Mouse (Mus musculus) forebrain, postnatal 0 days (tissue): Measurements from ENCODE around the gene Sugt1. TPM values are rescaled to one million over a fixed set of nuclear protein-coding genes. Genes with fewer than 3 reads are reported as not detected.
A peak's percentile ranks its signal among the peaks of the same experiment; 100 is the strongest.

Experiments used
- ATAC-seq: fragments of 200-750 bp; cut with Nextera tagmentation; 2 replicates; pipeline ENCODE4 v1.8.0; 2017; ENCODE audit warnings: mild to moderate bottlenecking, moderate library complexity
- DNase-seq: peaks from one replicate; pipeline ENCODE4 v3.0.0-alpha.2; 2015
- H3K27ac ChIP-seq: fragments of 300-500 bp; sonication (generic); 2 replicates; pipeline ENCODE4 v1.5.1; 2014; ENCODE audit warnings: low read depth, mild to moderate bottlenecking, antibody characterized with exemption, low read length, moderate library complexity, mixed read lengths
- H3K27me3 ChIP-seq: fragments of 300-500 bp; sonication (generic); 2 replicates; pipeline ENCODE4 v1.6.1; 2014; ENCODE audit warnings: mild to moderate bottlenecking, low read length, mixed read lengths; ENCODE audit not compliant: insufficient read depth
- H3K36me3 ChIP-seq: fragments of 300-500 bp; sonication (generic); 2 replicates; pipeline ENCODE4 v1.6.1; 2014; ENCODE audit warnings: mild to moderate bottlenecking, moderate library complexity; ENCODE audit not compliant: insufficient read depth
- H3K4me1 ChIP-seq: fragments of 300-500 bp; sonication (generic); 2 replicates; pipeline ENCODE4 v1.6.1; 2014; ENCODE audit warnings: antibody characterized with exemption; ENCODE audit not compliant: insufficient read depth
- H3K4me2 ChIP-seq: fragments of 300-500 bp; sonication (generic); 2 replicates; pipeline ENCODE4 v1.6.1; 2014; ENCODE audit warnings: low read depth, mild to moderate bottlenecking, moderate library complexity
- H3K4me3 ChIP-seq: fragments of 300-500 bp; sonication (generic); 2 replicates; pipeline ENCODE4 v1.5.1; 2014; ENCODE audit warnings: low read depth, low read length, mixed read lengths
- H3K9ac ChIP-seq: fragments of 300-500 bp; sonication (generic); 2 replicates; pipeline ENCODE4 v1.6.1; 2014; ENCODE audit warnings: mild to moderate bottlenecking
- H3K9me3 ChIP-seq: fragments of 300-500 bp; sonication (generic); 2 replicates; pipeline ENCODE4 v1.6.1; 2016; ENCODE audit warnings: low read length
- CTCF ChIP-seq: sonication (generic); IDR thresholded peaks from 2 replicates; pipeline ENCODE4 v1.5.1; 2016; ENCODE audit warnings: antibody characterized with exemption, control low read depth, low read depth
- WGBS: fragments of 180-500 bp; shearing (Covaris S2); extraction: QIAGEN DNeasy Blood & Tissue Kit; methylation state at CpG from one replicate; pipeline ENCODE4 v1.1.7; 2014; 5-methylcytosine and 5-hydroxymethylcytosine counted together
- polyA plus RNA-seq: library from polyadenylated mRNA; unstranded; fragments of >200 nt; fragmentation: Nextera tagmentation; extraction: Ambion mirVana; gene quantifications from 2 replicates; pipeline ENCODE4 v1.2.1, GENCODE M21; 2015
- total RNA-seq: library from RNA; depleted of rRNA; stranded (reverse); fragments of >200 nt; gene quantifications from 2 replicates; pipeline ENCODE4 v1.2.3, GENCODE M21; 2014; rRNA removed

The Sugt1 gene
- total RNA-seq (41.5 and 50.9 TPM in 2 replicates), polyA plus RNA-seq (93.7 and 107 TPM in 2 replicates)

GRCm38 (mm10) chr14:79587139-79587851 is at the start of gene Sugt1:
Gene Sugt1, plus strand, starts transcription at chr14:79587691.
- peak within 1 kb of the TSS; percentile 98 for H3K27ac ChIP-seq
- no peak for TF ChIP-seq CTCF
- H3K27me3 ChIP-seq, result no peaks in the 10 kb centered on the region
- H3K9ac ChIP-seq, result peak within 1 kb of the TSS; percentile 72
- peak within 1 kb of the TSS; percentile 67 for H3K4me3 ChIP-seq
- peaks cover 13% of the 10 kb centered on the region for H3K4me1 ChIP-seq
- ATAC-seq, result peak; percentile 99
- H3K4me2 ChIP-seq, result peak within 1 kb of the TSS; percentile 59
- 0 out of 2 replicates have a peak, but pooled peaks cover 1% of the 10 kb centered on the region for H3K36me3 ChIP-seq
- DNase-seq, result peak; percentile 99
- no peaks in the 10 kb centered on the region for H3K9me3 ChIP-seq
- 2% methylated on average over 58 of the region's 60 CpGs for WGBS

- DNase-seq, result no peak
- H3K9me3 ChIP-seq, result no peaks in the 10 kb centered on the region
- no peak for ATAC-seq
- H3K4me2 ChIP-seq, result no peak overlapping the region
- no peaks in the 10 kb centered on the region for H3K36me3 ChIP-seq
- H3K4me3 ChIP-seq, result no peak overlapping the region
- no peak for TF ChIP-seq CTCF
- H3K9ac ChIP-seq, result no peak overlapping the region
- H3K27ac ChIP-seq, result no peak overlapping the region
- no peaks in the 10 kb centered on the region for H3K4me1 ChIP-seq
- H3K27me3 ChIP-seq, result no peaks in the 10 kb centered on the region
Measured at GRCm38 (mm10) chr14:79537921-79538320, 49.6 kb upstream of the Sugt1 start.

GRCm38 (mm10) chr14:79541606-79542005 is 45.9 kb upstream of the Sugt1 start:
- Histone ChIP-seq H3K4me2 (no peak overlapping the region), H3K9me3 (no peaks in the 10 kb centered on the region), H3K9ac (no peak overlapping the region), H3K27me3 (no peaks in the 10 kb centered on the region), H3K36me3 (no peaks in the 10 kb centered on the region), H3K4me1 (no peaks in the 10 kb centered on the region), H3K4me3 (no peak overlapping the region), H3K27ac (no peak overlapping the region)
- no peak for TF ChIP-seq CTCF
- ATAC-seq, result no peak
- DNase-seq, result no peak

- no peak overlapping the region for H3K9ac ChIP-seq
- no peak for ATAC-seq
- DNase-seq, result peak; percentile 2
- H3K27ac ChIP-seq, result no peak overlapping the region
- no peaks in the 10 kb centered on the region for H3K4me1 ChIP-seq
- H3K4me3 ChIP-seq, result no peak overlapping the region
- no peaks in the 10 kb centered on the region for H3K9me3 ChIP-seq
- no peak for TF ChIP-seq CTCF
- H3K4me2 ChIP-seq, result no peak overlapping the region
- no peaks in the 10 kb centered on the region for H3K27me3 ChIP-seq
- WGBS, result 79% methylated on average over 7 of the region's 7 CpGs
- no peaks in the 10 kb centered on the region for H3K36me3 ChIP-seq
Measured at GRCm38 (mm10) chr14:79549343-79549742, 38.1 kb upstream of the Sugt1 start.

GRCm38 (mm10) chr14:79551929-79552328 is 35.6 kb upstream of the Sugt1 start:
- no peak for DNase-seq
- H3K4me2 ChIP-seq, result no peak overlapping the region
- H3K36me3 ChIP-seq, result no peaks in the 10 kb centered on the region
- H3K9me3 ChIP-seq, result no peaks in the 10 kb centered on the region
- 97% methylated on average over 2 of the region's 2 CpGs for WGBS
- H3K27ac ChIP-seq, result no peak overlapping the region
- H3K9ac ChIP-seq, result no peak overlapping the region
- no peak overlapping the region for H3K4me3 ChIP-seq
- TF ChIP-seq CTCF, result no peak
- no peaks in the 10 kb centered on the region for H3K4me1 ChIP-seq
- H3K27me3 ChIP-seq, result no peaks in the 10 kb centered on the region
- ATAC-seq, result no peak

GRCm38 (mm10) chr14:79552854-79553253 is 34.6 kb upstream of the Sugt1 start:
- Histone ChIP-seq H3K36me3 (no peaks in the 10 kb centered on the region), H3K4me1 (no peaks in the 10 kb centered on the region), H3K27ac (no peak overlapping the region), H3K4me2 (no peak overlapping the region), H3K9me3 (no peaks in the 10 kb centered on the region), H3K4me3 (no peak overlapping the region), H3K9ac (no peak overlapping the region), H3K27me3 (no peaks in the 10 kb centered on the region)
- ATAC-seq (no peak), DNase-seq (no peak)
- TF ChIP-seq CTCF, result no peak
- 96% methylated on average over 1 of the region's 1 CpGs for WGBS

GRCm38 (mm10) chr14:79557796-79558195 is 29.7 kb upstream of the Sugt1 start:
- no peak overlapping the region for H3K4me3 ChIP-seq
- no peaks in the 10 kb centered on the region for H3K27me3 ChIP-seq
- no peaks in the 10 kb centered on the region for H3K36me3 ChIP-seq
- no peak overlapping the region for H3K9ac ChIP-seq
- TF ChIP-seq CTCF, result no peak
- DNase-seq, result no peak
- WGBS, result 89% methylated on average over 1 of the region's 1 CpGs
- no peak overlapping the region for H3K4me2 ChIP-seq
- no peak for ATAC-seq
- no peak overlapping the region for H3K27ac ChIP-seq
- H3K9me3 ChIP-seq, result no peaks in the 10 kb centered on the region
- H3K4me1 ChIP-seq, result no peaks in the 10 kb centered on the region
